Mouse (Mus musculus): Measurements from ENCODE around the gene Mup12.
"Not testable (repeated sequence)": the region's sequence is repeated elsewhere in the genome, so short reads cannot be mapped to it uniquely, and the experiment has no call there.

Gene Mup12

DNA sequence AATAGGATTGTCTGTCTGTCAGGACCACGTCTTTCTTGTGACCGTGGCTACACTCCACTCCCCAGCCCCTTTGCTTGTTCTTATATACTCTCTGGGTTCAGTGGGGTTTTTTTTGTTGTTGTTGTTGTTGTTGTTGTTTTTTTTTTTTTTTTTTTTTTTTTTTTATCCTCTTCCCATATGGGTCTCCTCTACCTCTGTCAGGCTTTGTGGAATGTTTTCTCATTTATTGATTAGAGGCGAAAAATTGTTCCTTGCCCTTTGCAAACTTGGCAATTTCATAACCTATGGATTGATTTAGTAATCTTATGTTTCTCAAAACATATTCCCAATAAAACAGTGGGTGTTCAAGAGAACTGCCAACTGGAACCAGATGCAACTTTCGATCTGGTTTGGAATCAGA is at the start of gene Mup12:
Gene Mup12, minus strand, starts transcription at position 101 of the 400 bp plus-strand sequence.
- DNase-seq (ENCODE audit: low spot score), result not testable (repeated sequence)

All from T-cell, adult 2 months (primary cell).